Mouse (Mus musculus) embryonic facial prominence, embryonic 15.5 days (tissue): ENCODE data around the gene Trit1. TPM values are rescaled to one million over a fixed set of nuclear protein-coding genes. Genes with fewer than 3 reads are reported as not detected.

ENCODE experiments used
- ATAC-seq: fragments of 200-750 bp; cut with Nextera tagmentation; 2 replicates; pipeline ENCODE4 v1.8.0; 2017; ENCODE audit warnings: low read depth, moderate TSS enrichment; ENCODE audit not compliant: insufficient number of reproducible peaks, low FRiP score, low TSS enrichment
- H3K27ac ChIP-seq: fragments of 300-500 bp; sonication (generic); replicated peaks from 2 replicates; pipeline ENCODE4 v1.5.1; 2015; ENCODE audit warnings: mild to moderate bottlenecking, inconsistent platforms
- H3K27me3 ChIP-seq: fragments of 300-500 bp; sonication (generic); 2 replicates; pipeline ENCODE4 v1.6.1; 2015; ENCODE audit warnings: inconsistent platforms
- H3K36me3 ChIP-seq: fragments of 300-500 bp; sonication (generic); 2 replicates; pipeline ENCODE4 v1.6.1; 2015; ENCODE audit warnings: mild to moderate bottlenecking, inconsistent platforms
- H3K4me1 ChIP-seq: fragments of 300-500 bp; sonication (generic); 2 replicates; pipeline ENCODE4 v1.6.1; 2015; ENCODE audit warnings: inconsistent platforms
- H3K4me2 ChIP-seq: fragments of 300-500 bp; sonication (generic); replicated peaks from 2 replicates; pipeline ENCODE4 v1.6.1; 2015; ENCODE audit warnings: mild to moderate bottlenecking, inconsistent platforms
- H3K4me3 ChIP-seq: fragments of 300-500 bp; sonication (generic); replicated peaks from 2 replicates; pipeline ENCODE4 v1.5.1; 2015; ENCODE audit warnings: mild to moderate bottlenecking, inconsistent platforms
- H3K9ac ChIP-seq: fragments of 300-500 bp; sonication (generic); 2 replicates; pipeline ENCODE4 v1.6.1; 2015; ENCODE audit warnings: inconsistent platforms
- H3K9me3 ChIP-seq: fragments of 300-500 bp; sonication (generic); replicated peaks from 2 replicates; pipeline ENCODE4 v1.6.1; 2016; ENCODE audit warnings: inconsistent platforms
- WGBS: fragments of 180-500 bp; shearing (Covaris S2); methylation state at CpG from one replicate; pipeline ENCODE4 v1.1.7; 2015; 5-methylcytosine and 5-hydroxymethylcytosine counted together
- polyA plus RNA-seq: library from polyadenylated mRNA; unstranded; fragments of >200 nt; fragmentation: Nextera tagmentation; extraction: Ambion mirVana; gene quantifications from 2 replicates; pipeline ENCODE4 v1.2.1, GENCODE M21; 2015

Trit1 gene
- polyA plus RNA-seq, 1 experiment from 2014 or later, result 21.6 TPM

GRCm38 (mm10) chr4:123053179-123053578 lies 36.8 kb downstream of the Trit1 start:
- Histone ChIP-seq H3K36me3 (peaks cover 58% of the 10 kb centered on the region), H3K9ac (no peak overlapping the region), H3K27me3 (no peaks in the 10 kb centered on the region), H3K4me3 (no peak overlapping the region), H3K4me2 (no peak overlapping the region), H3K4me1 (peaks cover 19% of the 10 kb centered on the region), H3K27ac (no peak overlapping the region), H3K9me3 (no peaks in the 10 kb centered on the region)
- WGBS, result 74% methylated on average over 11 of the region's 11 CpGs
- no peak for ATAC-seq

GRCm38 (mm10) chr4:123054172-123054790 lies 37.9 kb downstream of the Trit1 start:
- no peak overlapping the region for H3K9ac ChIP-seq
- H3K4me2 ChIP-seq, result no peak overlapping the region
- peaks cover 19% of the 10 kb centered on the region for H3K4me1 ChIP-seq
- no peak overlapping the region for H3K4me3 ChIP-seq
- WGBS, result 73% methylated on average over 16 of the region's 16 CpGs
- H3K27ac ChIP-seq, result no peak overlapping the region
- no peaks in the 10 kb centered on the region for H3K9me3 ChIP-seq
- peaks cover 51% of the 10 kb centered on the region for H3K36me3 ChIP-seq
- ATAC-seq, result no peak
- no peaks in the 10 kb centered on the region for H3K27me3 ChIP-seq

- no peaks in the 10 kb centered on the region for H3K9me3 ChIP-seq
- no peak overlapping the region for H3K4me2 ChIP-seq
- no peak overlapping the region for H3K9ac ChIP-seq
- H3K27ac ChIP-seq, result peak overlapping the region; percentile 60
- ATAC-seq, result no peak
- no peaks in the 10 kb centered on the region for H3K27me3 ChIP-seq
- H3K4me3 ChIP-seq, result no peak overlapping the region
- WGBS, result 69% methylated on average over 3 of the region's 3 CpGs
- H3K4me1 ChIP-seq, result 0 out of 2 replicates have a peak, but pooled peaks cover under 1% of the 10 kb centered on the region
- H3K36me3 ChIP-seq, result peaks cover 43% of the 10 kb centered on the region
Measured at GRCm38 (mm10) chr4:123056560-123057109, 40.2 kb downstream of the Trit1 start.

- Histone ChIP-seq H3K36me3 (peaks cover 33% of the 10 kb centered on the region), H3K27me3 (no peaks in the 10 kb centered on the region), H3K27ac (0 out of 2 replicates have a peak overlapping the region, but pooled peaks have one; percentile 24), H3K4me3 (no peak overlapping the region), H3K9ac (no peak overlapping the region), H3K4me1 (no peaks in the 10 kb centered on the region), H3K9me3 (no peaks in the 10 kb centered on the region), H3K4me2 (no peak overlapping the region)
- no peak for ATAC-seq
- 65% methylated on average over 1 of the region's 1 CpGs for WGBS
Measured at GRCm38 (mm10) chr4:123057957-123058356, 41.6 kb downstream of the Trit1 start.

GRCm38 (mm10) chr4:123061744-123062143 lies 45.3 kb downstream of the Trit1 start:
- Histone ChIP-seq H3K9ac (no peak overlapping the region), H3K4me3 (no peak overlapping the region), H3K4me1 (no peaks in the 10 kb centered on the region), H3K4me2 (no peak overlapping the region), H3K9me3 (no peaks in the 10 kb centered on the region), H3K27me3 (no peaks in the 10 kb centered on the region), H3K36me3 (no peaks in the 10 kb centered on the region), H3K27ac (no peak overlapping the region)
- 70% methylated on average over 5 of the region's 5 CpGs for WGBS
- ATAC-seq, result no peak

GRCm38 (mm10) chr4:123068646-123069045 lies 52.2 kb downstream of the Trit1 start:
- Histone ChIP-seq H3K4me3 (no peak overlapping the region), H3K36me3 (no peaks in the 10 kb centered on the region), H3K27me3 (no peaks in the 10 kb centered on the region), H3K4me1 (no peaks in the 10 kb centered on the region), H3K4me2 (no peak overlapping the region), H3K9me3 (no peaks in the 10 kb centered on the region), H3K9ac (no peak overlapping the region), H3K27ac (no peak overlapping the region)
- WGBS, result 76% methylated on average over 6 of the region's 6 CpGs
- no peak for ATAC-seq

GRCm38 (mm10) chr4:123071266-123071966 lies 55.0 kb downstream of the Trit1 start:
- Histone ChIP-seq H3K27me3 (no peaks in the 10 kb centered on the region), H3K9me3 (no peaks in the 10 kb centered on the region), H3K4me1 (no peaks in the 10 kb centered on the region), H3K36me3 (no peaks in the 10 kb centered on the region), H3K4me3 (no peak overlapping the region), H3K4me2 (peak overlapping the region; percentile 30), H3K27ac (0 out of 2 replicates have a peak overlapping the region, but pooled peaks have one; percentile 17), H3K9ac (no peak overlapping the region)
- 0 out of 2 replicates have a peak, but pooled peaks have one; percentile 19 for ATAC-seq
- WGBS, result 8% methylated on average over 13 of the region's 13 CpGs

GRCm38 (mm10) chr4:123076928-123077327 lies 60.5 kb downstream of the Trit1 start:
- no peaks in the 10 kb centered on the region for H3K36me3 ChIP-seq
- H3K9ac ChIP-seq, result no peak overlapping the region
- no peak overlapping the region for H3K27ac ChIP-seq
- no peak for ATAC-seq
- no peaks in the 10 kb centered on the region for H3K4me1 ChIP-seq
- WGBS, result 56% methylated on average over 8 of the region's 8 CpGs
- H3K9me3 ChIP-seq, result no peaks in the 10 kb centered on the region
- H3K4me2 ChIP-seq, result no peak overlapping the region
- no peak overlapping the region for H3K4me3 ChIP-seq
- H3K27me3 ChIP-seq, result no peaks in the 10 kb centered on the region

GRCm38 (mm10) chr4:123078231-123078630 lies 61.8 kb downstream of the Trit1 start:
- WGBS, result 74% methylated on average over 4 of the region's 4 CpGs
- no peak overlapping the region for H3K4me3 ChIP-seq
- no peak overlapping the region for H3K9ac ChIP-seq
- ATAC-seq, result no peak
- no peaks in the 10 kb centered on the region for H3K9me3 ChIP-seq
- no peak overlapping the region for H3K27ac ChIP-seq
- no peak overlapping the region for H3K4me2 ChIP-seq
- no peaks in the 10 kb centered on the region for H3K27me3 ChIP-seq
- 0 out of 2 replicates have a peak, but pooled peaks cover 3% of the 10 kb centered on the region for H3K4me1 ChIP-seq
- H3K36me3 ChIP-seq, result no peaks in the 10 kb centered on the region

GRCm38 (mm10) chr4:123080791-123081190 lies 64.4 kb downstream of the Trit1 start:
- Histone ChIP-seq H3K27me3 (no peaks in the 10 kb centered on the region), H3K27ac (no peak overlapping the region; the same call in 1 of the 2 replicates), H3K4me2 (no peak overlapping the region), H3K9ac (no peak overlapping the region), H3K4me3 (no peak overlapping the region), H3K4me1 (0 out of 2 replicates have a peak, but pooled peaks cover 3% of the 10 kb centered on the region), H3K36me3 (no peaks in the 10 kb centered on the region), H3K9me3 (no peaks in the 10 kb centered on the region)
- WGBS, result 39% methylated on average over 13 of the region's 13 CpGs
- no peak for ATAC-seq

GRCm38 (mm10) chr4:123082283-123083163 lies 66.1 kb downstream of the Trit1 start:
- Histone ChIP-seq H3K27ac (no peak overlapping the region), H3K9ac (no peak overlapping the region), H3K9me3 (no peaks in the 10 kb centered on the region), H3K4me3 (no peak overlapping the region), H3K27me3 (no peaks in the 10 kb centered on the region), H3K36me3 (no peaks in the 10 kb centered on the region), H3K4me2 (no peak overlapping the region), H3K4me1 (0 out of 2 replicates have a peak, but pooled peaks cover 3% of the 10 kb centered on the region)
- no peak for ATAC-seq
- WGBS, result 74% methylated on average over 20 of the region's 20 CpGs
